Mouse (Mus musculus) neural tube, embryonic 12.5 days (tissue): ENCODE measurements around the gene Treml4. TPM values are rescaled to one million over a fixed set of nuclear protein-coding genes. Genes with fewer than 3 reads are reported as not detected.

ENCODE experiments used
- ATAC-seq: fragments of 200-750 bp; cut with Nextera tagmentation; 2 replicates; pipeline ENCODE4 v1.8.0; 2017; ENCODE audit warnings: low read depth, mild to moderate bottlenecking, moderate TSS enrichment, moderate library complexity; ENCODE audit not compliant: low FRiP score
- H3K27ac ChIP-seq: fragments of 300-500 bp; sonication (generic); 2 replicates; pipeline ENCODE4 v1.5.1; 2016
- H3K27me3 ChIP-seq: fragments of 300-500 bp; sonication (generic); replicated peaks from 2 replicates; pipeline ENCODE4 v1.6.1; 2016; ENCODE audit warnings: mild to moderate bottlenecking
- H3K36me3 ChIP-seq: fragments of 300-500 bp; sonication (generic); 2 replicates; pipeline ENCODE4 v1.6.1; 2016; ENCODE audit warnings: mild to moderate bottlenecking
- H3K4me1 ChIP-seq: fragments of 300-500 bp; sonication (generic); 2 replicates; pipeline ENCODE4 v1.6.1; 2016
- H3K4me2 ChIP-seq: fragments of 300-500 bp; sonication (generic); replicated peaks from 2 replicates; pipeline ENCODE4 v1.6.1; 2016; ENCODE audit warnings: mild to moderate bottlenecking
- H3K4me3 ChIP-seq: fragments of 300-500 bp; sonication (generic); 2 replicates; pipeline ENCODE4 v1.5.1; 2016
- H3K9ac ChIP-seq: fragments of 300-500 bp; sonication (generic); 2 replicates; pipeline ENCODE4 v1.6.1; 2016; ENCODE audit warnings: mild to moderate bottlenecking
- H3K9me3 ChIP-seq: fragments of 300-500 bp; sonication (generic); 2 replicates; pipeline ENCODE4 v1.6.1; 2016; ENCODE audit warnings: mild to moderate bottlenecking
- WGBS: fragments of 180-500 bp; shearing (Covaris S2); methylation state at CpG from one replicate; pipeline ENCODE4 v1.1.7; 2016; 5-methylcytosine and 5-hydroxymethylcytosine counted together
- polyA plus RNA-seq: library from polyadenylated mRNA; unstranded; fragments of >200 nt; fragmentation: Nextera tagmentation; extraction: Ambion mirVana; gene quantifications from 2 replicates; pipeline ENCODE4 v1.2.1, GENCODE M21; 2016

Treml4 gene
- polyA plus RNA-seq = 0.14 TPM in 1 of 2 replicates, not detected in the other

DNA sequence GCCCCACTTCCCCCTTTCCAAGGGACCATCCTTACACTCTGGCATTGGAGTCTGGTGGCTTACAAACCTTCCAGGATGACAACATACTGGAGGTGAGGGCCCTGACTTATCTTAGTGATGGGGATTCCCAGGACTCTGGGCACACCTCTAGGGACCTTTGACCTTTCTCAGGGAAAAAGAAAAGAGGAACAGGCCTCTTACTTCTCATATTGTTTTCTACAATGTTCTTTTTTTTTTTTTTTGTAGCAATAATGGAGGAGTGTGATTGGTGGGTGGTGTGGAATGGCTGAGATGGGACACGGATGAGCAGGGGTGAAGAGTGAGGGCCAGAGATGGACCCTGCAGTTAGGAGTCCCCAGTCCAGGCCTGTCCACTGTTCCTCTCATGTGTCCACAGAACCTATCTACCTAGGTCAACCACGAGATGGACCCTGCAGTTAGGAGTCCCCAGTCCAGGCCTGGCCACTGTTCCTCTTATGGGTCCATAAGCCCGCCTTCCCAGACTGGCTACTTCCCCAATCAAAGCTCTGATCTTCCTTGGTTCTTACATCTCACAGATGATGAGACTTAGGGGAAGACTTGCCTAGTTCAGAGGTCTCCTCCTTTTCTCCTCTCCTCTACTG lies at the start of gene Treml4:
Gene Treml4, plus strand, starts transcription at position 555 of the 622 bp plus-strand sequence.
- peaks cover 7% of the 10 kb centered on the region for H3K4me1 ChIP-seq
- no peak within 1 kb of the TSS for H3K9ac ChIP-seq
- H3K4me3 ChIP-seq = no peak within 1 kb of the TSS
- peaks cover 9% of the 10 kb centered on the region; the same call in 1 of the 2 replicates for H3K9me3 ChIP-seq
- H3K36me3 ChIP-seq = no peaks in the 10 kb centered on the region
- ATAC-seq = no peak
- 92% methylated on average over 3 of the region's 3 CpGs for WGBS
- no peak within 1 kb of the TSS for H3K27ac ChIP-seq
- H3K4me2 ChIP-seq = no peak within 1 kb of the TSS
- H3K27me3 ChIP-seq = no peaks in the 10 kb centered on the region

DNA sequence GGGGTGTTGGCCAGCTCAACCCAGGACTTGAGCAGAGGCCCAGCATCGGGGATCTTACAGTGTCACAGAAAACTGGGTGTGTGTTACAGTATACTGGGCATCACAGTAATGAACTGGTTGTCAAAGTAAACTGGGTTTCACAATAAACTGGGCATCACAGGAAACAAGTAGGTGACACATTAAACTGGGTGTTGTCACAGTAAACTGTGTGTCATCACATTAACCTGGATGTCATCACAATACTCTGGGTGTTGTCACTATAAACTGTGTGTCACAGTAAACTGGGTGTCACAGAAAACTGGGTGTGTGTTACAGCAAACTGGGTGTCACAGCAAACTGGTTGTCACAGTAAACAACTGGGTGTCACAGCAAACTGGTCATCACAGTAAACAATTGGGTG lies 48.7 kb upstream of the Treml4 start:
- H3K4me1 ChIP-seq = no peaks in the 10 kb centered on the region
- no peaks in the 10 kb centered on the region for H3K27me3 ChIP-seq
- WGBS = 95% methylated on average over 1 of the region's 1 CpGs
- no peak overlapping the region for H3K9ac ChIP-seq
- H3K27ac ChIP-seq = no peak overlapping the region
- H3K9me3 ChIP-seq = no peaks in the 10 kb centered on the region
- no peak overlapping the region for H3K4me2 ChIP-seq
- H3K4me3 ChIP-seq = no peak overlapping the region
- no peak for ATAC-seq
- no peaks in the 10 kb centered on the region for H3K36me3 ChIP-seq

DNA sequence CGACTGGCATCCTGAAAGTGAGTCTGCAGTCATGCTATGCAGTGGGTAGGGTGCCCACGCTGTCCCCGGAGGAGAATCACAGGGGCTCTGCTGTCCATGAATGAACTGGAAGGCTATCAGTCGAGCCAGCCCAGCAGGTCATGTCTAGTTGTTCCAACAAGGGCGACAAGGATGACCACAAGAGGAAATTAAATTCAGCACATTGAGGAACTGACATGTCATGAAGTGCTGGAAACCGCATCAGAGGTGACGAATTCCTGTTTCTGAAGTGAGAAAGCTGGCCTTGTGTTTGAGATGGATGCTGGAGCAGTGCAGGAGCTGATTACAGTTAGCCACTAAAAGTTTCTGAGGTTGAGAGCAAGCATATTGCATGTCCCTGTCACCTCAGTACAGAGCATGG lies 33.4 kb upstream of the Treml4 start:
- no peak overlapping the region for H3K27ac ChIP-seq
- no peaks in the 10 kb centered on the region for H3K27me3 ChIP-seq
- ATAC-seq = no peak
- H3K4me1 ChIP-seq = no peaks in the 10 kb centered on the region
- 88% methylated on average over 7 of the region's 7 CpGs for WGBS
- no peak overlapping the region for H3K4me2 ChIP-seq
- H3K4me3 ChIP-seq = no peak overlapping the region
- no peak overlapping the region for H3K9ac ChIP-seq
- H3K9me3 ChIP-seq = no peaks in the 10 kb centered on the region
- H3K36me3 ChIP-seq = no peaks in the 10 kb centered on the region

DNA sequence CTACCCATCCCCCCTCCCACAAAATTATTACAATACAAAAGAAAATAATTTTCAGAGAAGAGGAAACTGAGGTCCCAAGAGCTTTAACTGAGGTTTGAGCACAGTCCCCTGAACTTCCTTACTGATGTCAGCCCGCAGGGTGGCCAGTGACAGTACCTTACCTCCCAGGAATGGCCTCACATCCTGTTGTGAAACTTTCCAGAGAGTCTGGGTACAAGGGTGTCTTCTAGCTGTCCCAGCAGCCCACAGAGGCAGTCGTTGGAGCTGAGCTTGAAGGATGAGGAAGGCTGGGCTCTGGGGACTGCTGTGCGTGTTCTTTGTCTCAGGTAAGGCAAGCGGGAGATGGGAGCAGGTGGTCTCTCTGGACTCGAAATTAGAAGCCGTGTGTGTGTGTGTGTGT lies 31.6 kb upstream of the Treml4 start, which contains the start of gene Trem1:
Gene Trem1, plus strand, starts transcription at position 251 of the 400 bp plus-strand sequence.
- Histone ChIP-seq H3K27me3 (no peaks in the 10 kb centered on the region), H3K27ac (no peak within 1 kb of the TSS), H3K4me3 (no peak within 1 kb of the TSS), H3K9ac (no peak within 1 kb of the TSS), H3K4me2 (no peak within 1 kb of the TSS), H3K9me3 (no peaks in the 10 kb centered on the region), H3K4me1 (no peaks in the 10 kb centered on the region), H3K36me3 (no peaks in the 10 kb centered on the region)
- no peak for ATAC-seq
- whole genome bisulfite sequencing = 71% methylated on average over 6 of the region's 6 CpGs

DNA sequence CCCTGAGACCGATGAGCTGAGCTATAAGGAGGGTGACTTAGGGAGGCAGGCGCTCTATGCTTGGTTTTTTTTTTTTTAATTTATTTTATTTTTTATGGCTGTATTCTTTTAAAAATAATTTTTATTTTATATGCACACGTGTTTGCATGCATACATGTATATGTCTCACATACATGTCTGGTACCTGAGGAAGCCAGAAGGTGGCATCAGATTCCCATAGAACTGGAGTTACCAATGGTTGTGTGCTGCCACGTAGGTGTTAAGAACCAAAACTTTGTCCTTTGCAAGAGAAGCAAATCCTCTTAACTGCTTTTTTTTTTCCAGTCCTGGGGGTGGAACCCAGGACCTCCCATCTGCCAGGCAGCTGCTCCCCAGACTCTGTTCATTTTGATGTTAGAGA lies 30.3 kb upstream of the Treml4 start:
- H3K4me2 ChIP-seq = no peak overlapping the region
- no peaks in the 10 kb centered on the region for H3K27me3 ChIP-seq
- 91% methylated on average over 4 of the region's 4 CpGs for WGBS
- ATAC-seq = no peak
- H3K9ac ChIP-seq = no peak overlapping the region
- no peak overlapping the region for H3K4me3 ChIP-seq
- H3K27ac ChIP-seq = no peak overlapping the region
- H3K4me1 ChIP-seq = no peaks in the 10 kb centered on the region
- H3K36me3 ChIP-seq = no peaks in the 10 kb centered on the region
- H3K9me3 ChIP-seq = no peaks in the 10 kb centered on the region

DNA sequence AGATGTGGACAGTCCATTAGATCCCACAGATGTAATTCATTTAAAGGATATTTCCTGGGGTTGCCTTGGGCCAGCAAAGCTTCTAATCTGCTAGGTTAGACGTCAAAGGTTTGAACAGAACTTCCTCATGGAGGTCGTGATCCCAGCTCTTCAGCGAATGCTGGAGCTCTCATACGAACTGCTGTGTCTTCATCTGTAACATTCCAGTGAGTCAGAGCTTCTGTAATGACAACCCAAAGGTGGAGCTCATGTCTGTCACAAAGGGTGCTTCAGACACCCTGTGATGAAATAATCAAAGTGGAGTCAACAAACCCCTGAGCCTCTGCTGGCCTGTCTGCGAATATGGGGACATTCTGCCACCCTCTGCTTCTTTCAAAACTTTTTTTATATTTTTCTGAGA lies 29.5 kb upstream of the Treml4 start:
- H3K4me2 ChIP-seq = no peak overlapping the region
- H3K27me3 ChIP-seq = no peaks in the 10 kb centered on the region
- no peak overlapping the region for H3K4me3 ChIP-seq
- H3K9me3 ChIP-seq = no peaks in the 10 kb centered on the region
- H3K27ac ChIP-seq = no peak overlapping the region
- H3K36me3 ChIP-seq = no peaks in the 10 kb centered on the region
- no peaks in the 10 kb centered on the region for H3K4me1 ChIP-seq
- ATAC-seq = no peak
- no peak overlapping the region for H3K9ac ChIP-seq
- WGBS = 82% methylated on average over 5 of the region's 5 CpGs

DNA sequence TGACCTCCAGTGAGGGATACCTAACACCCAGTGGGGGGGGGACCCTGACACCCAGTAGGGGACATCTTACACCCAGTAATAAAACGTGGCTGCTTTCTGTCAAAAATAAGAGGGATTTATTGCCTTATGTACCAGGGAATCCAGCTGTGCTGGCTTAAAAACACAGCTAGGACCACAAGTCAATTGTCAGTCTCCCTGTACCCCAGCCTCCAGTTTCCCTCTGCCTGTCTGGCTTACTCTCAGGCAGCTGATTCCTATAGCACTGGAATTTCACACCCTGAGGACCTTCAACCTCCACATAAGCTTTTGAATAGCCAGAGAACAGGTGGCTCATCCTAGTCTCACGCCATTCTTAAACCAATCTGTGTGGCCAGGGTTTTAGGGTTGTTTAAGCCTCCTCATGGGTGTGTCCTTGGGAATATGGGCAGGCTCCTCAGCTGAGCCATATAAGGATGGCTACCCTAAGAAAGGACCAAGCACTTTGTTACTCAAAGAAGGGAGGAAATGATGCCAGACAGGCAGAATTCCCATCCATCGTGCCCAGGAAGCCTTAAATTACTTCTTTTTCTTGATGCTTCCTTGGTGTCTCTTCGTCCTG lies 28.2 kb upstream of the Treml4 start:
- Histone ChIP-seq H3K4me1 (no peaks in the 10 kb centered on the region), H3K27me3 (no peaks in the 10 kb centered on the region), H3K4me2 (no peak overlapping the region), H3K27ac (no peak overlapping the region), H3K36me3 (no peaks in the 10 kb centered on the region), H3K4me3 (no peak overlapping the region), H3K9me3 (no peaks in the 10 kb centered on the region), H3K9ac (no peak overlapping the region)
- WGBS = 39% methylated on average over 4 of the region's 4 CpGs
- ATAC-seq = no peak

DNA sequence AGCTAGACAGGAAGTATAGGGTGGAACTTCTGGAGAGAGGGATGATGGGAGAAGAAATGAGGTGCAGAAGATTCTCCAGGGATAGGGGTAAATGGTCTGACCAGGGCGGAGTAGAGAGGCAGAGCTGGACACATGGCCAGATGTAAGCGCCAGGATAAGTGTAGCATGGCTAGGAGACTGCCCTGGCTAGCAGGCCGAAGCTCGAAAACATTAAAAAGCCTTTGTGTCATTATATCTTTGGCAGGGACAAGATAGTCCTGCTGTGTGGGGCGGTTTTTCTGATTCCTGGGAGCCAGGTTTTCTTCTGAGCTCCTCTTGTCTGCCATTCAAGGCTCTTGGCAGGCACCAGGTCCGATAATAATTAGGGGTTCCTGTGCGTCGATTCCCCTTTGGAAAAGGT lies 26.5 kb upstream of the Treml4 start:
- Histone ChIP-seq H3K27me3 (no peaks in the 10 kb centered on the region), H3K36me3 (no peaks in the 10 kb centered on the region), H3K9me3 (no peaks in the 10 kb centered on the region), H3K4me2 (no peak overlapping the region), H3K9ac (no peak overlapping the region), H3K27ac (no peak overlapping the region), H3K4me1 (no peaks in the 10 kb centered on the region), H3K4me3 (no peak overlapping the region)
- 88% methylated on average over 8 of the region's 8 CpGs for WGBS
- ATAC-seq = no peak

DNA sequence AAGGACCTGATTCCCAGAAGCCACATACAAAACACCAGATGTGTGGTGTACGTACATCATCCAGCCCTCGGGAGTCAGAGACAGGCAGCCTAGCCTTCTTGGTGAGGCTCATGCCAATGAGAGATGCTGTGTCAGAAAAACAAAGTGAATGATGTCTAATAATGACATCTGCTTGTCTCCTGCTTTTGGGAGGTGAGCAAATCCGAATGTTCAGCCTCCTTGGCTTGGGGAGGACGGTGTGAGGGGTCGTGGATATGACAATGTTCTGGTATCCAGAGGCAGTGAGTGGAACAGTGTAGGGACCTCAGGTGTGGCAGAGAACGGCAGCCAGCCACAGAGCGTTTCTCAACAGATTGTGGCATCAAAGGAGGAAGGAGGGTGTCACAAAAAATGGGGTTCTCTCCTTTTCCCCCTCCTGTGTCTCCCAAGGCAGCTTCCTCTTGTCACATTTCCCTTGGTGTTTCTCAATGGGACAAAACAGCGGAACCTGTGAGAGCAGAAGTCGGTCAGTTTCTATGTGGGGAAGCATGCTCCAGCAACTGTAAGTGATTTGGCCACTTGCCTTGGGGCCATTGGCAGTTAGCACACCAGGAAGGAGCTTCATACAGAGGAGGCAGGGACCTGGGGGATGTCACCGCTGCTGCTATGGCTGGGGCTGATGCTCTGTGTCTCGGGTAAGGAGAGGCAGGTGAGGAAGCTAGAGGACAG lies 16.7 kb upstream of the Treml4 start, which contains the start of gene Trem3:
Gene Trem3, plus strand, starts transcription at position 557 of the 708 bp plus-strand sequence.
- Histone ChIP-seq H3K4me3 (no peak within 1 kb of the TSS), H3K4me1 (no peaks in the 10 kb centered on the region), H3K4me2 (no peak within 1 kb of the TSS), H3K27ac (no peak within 1 kb of the TSS), H3K9ac (no peak within 1 kb of the TSS), H3K36me3 (no peaks in the 10 kb centered on the region), H3K9me3 (no peaks in the 10 kb centered on the region; the same call in 1 of the 2 replicates), H3K27me3 (no peaks in the 10 kb centered on the region)
- ATAC-seq = no peak
- WGBS = 84% methylated on average over 11 of the region's 11 CpGs

DNA sequence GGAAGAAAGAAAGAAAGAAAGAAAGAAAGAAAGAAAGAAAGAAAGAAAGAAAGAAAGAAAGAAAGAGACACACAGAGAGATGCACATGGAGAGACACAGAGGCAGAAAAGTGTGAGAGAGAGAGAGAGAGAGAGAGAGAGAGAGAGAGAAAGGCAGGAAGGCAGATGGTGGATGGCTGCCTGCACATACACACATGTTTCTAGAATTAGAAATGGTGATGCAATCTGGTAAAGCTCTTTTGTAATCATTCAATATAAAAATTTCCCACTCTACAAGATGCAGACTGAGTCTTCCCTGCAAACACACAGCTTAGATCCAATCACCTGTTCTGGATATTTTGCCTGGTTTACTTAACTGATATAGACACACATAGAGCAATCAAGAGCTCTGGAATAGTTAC lies 15.1 kb upstream of the Treml4 start:
- no peak overlapping the region for H3K27ac ChIP-seq
- no peaks in the 10 kb centered on the region for H3K4me1 ChIP-seq
- no peaks in the 10 kb centered on the region for H3K27me3 ChIP-seq
- H3K9me3 ChIP-seq = no peaks in the 10 kb centered on the region; the same call in 1 of the 2 replicates
- no peak overlapping the region for H3K4me3 ChIP-seq
- no peak overlapping the region for H3K9ac ChIP-seq
- H3K4me2 ChIP-seq = no peak overlapping the region
- no peaks in the 10 kb centered on the region for H3K36me3 ChIP-seq
- no peak for ATAC-seq

DNA sequence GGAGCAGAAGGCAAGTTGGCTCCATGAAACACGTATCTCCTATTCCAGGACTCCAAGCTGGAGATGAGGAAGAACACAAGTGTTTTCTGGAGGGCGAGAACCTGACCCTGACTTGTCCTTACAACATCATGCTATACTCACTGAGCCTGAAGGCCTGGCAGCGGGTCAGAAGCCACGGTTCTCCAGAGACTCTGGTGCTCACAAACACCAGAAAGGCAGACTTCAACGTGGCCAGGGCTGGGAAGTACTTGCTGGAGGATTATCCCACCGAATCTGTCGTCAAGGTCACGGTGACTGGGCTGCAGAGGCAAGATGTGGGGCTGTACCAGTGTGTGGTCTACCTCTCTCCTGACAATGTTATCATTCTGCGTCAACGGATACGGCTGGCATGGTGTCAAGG lies 14.6 kb upstream of the Treml4 start:
- Histone ChIP-seq H3K4me2 (no peak overlapping the region), H3K27me3 (no peaks in the 10 kb centered on the region), H3K36me3 (no peaks in the 10 kb centered on the region), H3K9me3 (no peaks in the 10 kb centered on the region; the same call in 1 of the 2 replicates), H3K27ac (no peak overlapping the region), H3K4me1 (no peaks in the 10 kb centered on the region), H3K9ac (no peak overlapping the region), H3K4me3 (no peak overlapping the region)
- ATAC-seq = no peak
- 89% methylated on average over 11 of the region's 11 CpGs for WGBS

DNA sequence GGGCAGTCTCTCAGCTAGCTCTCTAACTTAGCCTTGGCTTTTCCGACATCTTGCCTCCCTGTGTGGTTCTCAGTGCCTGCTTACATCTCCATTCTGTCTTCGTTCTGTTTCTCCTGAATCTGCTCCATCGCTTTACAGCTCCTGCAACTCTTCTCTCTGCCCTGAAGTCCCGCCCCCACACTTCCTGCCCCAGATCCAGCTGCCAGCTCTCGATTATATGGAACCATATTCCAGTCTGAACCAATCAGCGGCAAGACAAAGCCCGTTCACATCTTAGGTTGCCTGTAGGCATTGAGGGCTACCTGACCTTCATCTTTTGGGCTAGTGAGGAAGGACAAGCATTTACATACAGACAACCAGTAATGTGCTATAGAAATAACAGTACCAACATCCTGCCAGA lies 13.5 kb upstream of the Treml4 start:
- Histone ChIP-seq H3K9me3 (no peaks in the 10 kb centered on the region; the same call in 1 of the 2 replicates), H3K9ac (no peak overlapping the region), H3K4me1 (no peaks in the 10 kb centered on the region), H3K36me3 (no peaks in the 10 kb centered on the region), H3K27ac (no peak overlapping the region), H3K4me3 (no peak overlapping the region), H3K27me3 (no peaks in the 10 kb centered on the region), H3K4me2 (no peak overlapping the region)
- 94% methylated on average over 7 of the region's 7 CpGs for WGBS
- ATAC-seq = no peak
